Mouse (Mus musculus) megakaryocyte-erythroid progenitor cell, adult 5-6 weeks (primary cell): ENCODE results near the gene Dirc2. TPM values are rescaled to one million over a fixed set of nuclear protein-coding genes. Genes with fewer than 3 reads are reported as not detected.

Experiments
- ATAC-seq: replicated peaks from 2 replicates; pipeline ENCODE4 v1.8.0; 2016; ENCODE audit warnings: mild to moderate bottlenecking, inconsistent platforms; ENCODE audit not compliant: severe bottlenecking, poor library complexity, low FRiP score, low TSS enrichment
- total RNA-seq, 2 experiments: library from RNA; stranded (forward) in 1 of 2; stranded (reverse) in 1 of 2; fragments of 200-1000, 215-1000 nt in 1 of 2; fragments of >200 nt in 1 of 2; fragmentation: Nextera tagmentation in 1 of 2; gene quantifications; 2 replicates each; pipeline ENCODE4 v1.2.3; 2014 to 2017

Dirc2 gene
- total RNA-seq, 2 experiments from 2014 or later, result 1.2 to 2.1 TPM

GRCm38 (mm10) chr16:35703763-35704679, 65.1 kb downstream of the Dirc2 start:
- ATAC-seq, result no peak

DNA sequence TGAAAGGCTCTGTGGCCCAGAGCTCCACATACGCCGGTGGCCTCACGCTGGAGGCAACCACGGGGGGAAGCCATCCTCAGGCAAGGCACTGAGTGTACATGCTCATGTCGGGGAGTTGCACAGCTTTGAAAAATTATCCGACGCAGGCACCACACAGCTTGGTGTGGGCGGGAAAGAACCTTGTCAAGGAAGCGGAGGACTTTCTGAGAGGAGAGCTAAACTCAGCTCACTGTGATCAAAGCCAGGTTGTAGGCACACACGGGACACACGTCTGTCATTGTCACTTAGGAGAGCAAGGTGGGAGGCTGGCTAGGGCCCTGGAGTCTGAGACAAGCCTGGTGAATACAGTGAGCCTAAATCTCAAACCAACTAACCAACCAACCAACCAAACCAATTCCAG, 67.3 kb downstream of the Dirc2 start:
- no peak for ATAC-seq

- ATAC-seq, result no peak
Measured at GRCm38 (mm10) chr16:35696103-35696502, 73.1 kb downstream of the Dirc2 start.

DNA sequence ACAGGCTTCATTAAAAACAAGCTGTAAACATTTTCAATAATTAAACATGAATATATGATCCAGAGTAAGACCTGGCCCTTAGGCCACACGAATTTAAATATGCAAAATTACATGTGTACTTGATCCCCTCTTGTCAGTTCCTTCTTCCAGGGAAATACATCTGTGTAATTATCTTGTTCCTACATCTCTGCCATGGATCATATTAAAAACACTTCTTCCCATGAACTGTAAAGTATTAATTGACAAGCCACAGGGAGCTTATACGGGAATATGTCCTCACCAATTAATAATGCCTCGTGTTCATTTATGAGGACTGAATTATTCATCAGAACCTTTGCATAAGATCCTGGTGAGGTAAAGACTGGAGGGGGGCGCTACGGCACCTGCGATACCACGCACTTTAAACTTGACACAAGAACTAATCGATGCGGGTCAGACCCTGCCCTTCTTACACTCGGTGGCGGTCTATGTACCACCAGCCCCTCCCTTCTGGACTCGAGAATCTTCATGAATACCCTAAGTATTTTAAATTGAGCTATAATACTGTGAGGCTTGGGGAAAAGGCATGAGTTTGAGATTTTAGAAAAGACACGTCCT, 74.8 kb downstream of the Dirc2 start:
- ATAC-seq, result no peak

DNA sequence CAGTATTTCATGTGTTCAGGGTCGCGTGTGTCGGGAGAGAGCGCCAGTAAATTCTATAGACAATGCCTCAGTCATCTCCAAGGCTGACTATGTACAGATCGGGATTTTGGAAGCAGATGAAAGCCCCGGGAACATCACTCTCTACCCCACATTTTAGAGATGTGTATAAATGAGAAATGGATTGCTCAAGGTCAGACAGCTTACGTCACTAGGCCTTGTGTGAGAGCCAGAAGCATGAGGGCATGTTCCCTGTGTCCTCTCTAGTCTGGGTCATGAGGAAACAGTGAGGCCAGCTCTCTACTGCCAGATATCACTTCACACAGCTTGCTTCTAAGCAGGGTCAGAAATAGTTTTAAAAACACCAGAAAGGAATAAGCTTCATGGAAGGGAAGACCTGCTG, 77.5 kb downstream of the Dirc2 start:
- ATAC-seq, result no peak

GRCm38 (mm10) chr16:35686491-35686890, 82.7 kb downstream of the Dirc2 start:
- ATAC-seq, result no peak

DNA sequence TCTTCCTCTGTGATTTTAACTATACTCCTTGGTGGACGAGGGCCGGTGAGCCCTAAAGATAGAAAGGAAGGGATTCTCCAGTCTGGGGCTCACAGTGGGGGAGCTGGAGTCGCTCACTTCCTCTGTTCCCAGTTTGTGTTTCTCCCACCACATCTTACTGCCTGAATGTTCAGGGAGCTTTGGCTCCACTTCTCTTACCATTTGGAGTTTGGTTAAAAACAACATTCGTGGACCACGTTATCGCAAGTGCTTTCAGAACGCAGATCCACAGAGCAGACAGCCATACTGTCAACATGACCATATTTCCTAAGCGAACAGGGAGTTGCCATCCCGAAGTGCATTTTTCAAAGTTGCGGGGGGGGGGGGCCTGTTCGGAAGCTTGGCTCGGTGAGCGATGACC, 84.1 kb downstream of the Dirc2 start:
- ATAC-seq, result no peak

DNA sequence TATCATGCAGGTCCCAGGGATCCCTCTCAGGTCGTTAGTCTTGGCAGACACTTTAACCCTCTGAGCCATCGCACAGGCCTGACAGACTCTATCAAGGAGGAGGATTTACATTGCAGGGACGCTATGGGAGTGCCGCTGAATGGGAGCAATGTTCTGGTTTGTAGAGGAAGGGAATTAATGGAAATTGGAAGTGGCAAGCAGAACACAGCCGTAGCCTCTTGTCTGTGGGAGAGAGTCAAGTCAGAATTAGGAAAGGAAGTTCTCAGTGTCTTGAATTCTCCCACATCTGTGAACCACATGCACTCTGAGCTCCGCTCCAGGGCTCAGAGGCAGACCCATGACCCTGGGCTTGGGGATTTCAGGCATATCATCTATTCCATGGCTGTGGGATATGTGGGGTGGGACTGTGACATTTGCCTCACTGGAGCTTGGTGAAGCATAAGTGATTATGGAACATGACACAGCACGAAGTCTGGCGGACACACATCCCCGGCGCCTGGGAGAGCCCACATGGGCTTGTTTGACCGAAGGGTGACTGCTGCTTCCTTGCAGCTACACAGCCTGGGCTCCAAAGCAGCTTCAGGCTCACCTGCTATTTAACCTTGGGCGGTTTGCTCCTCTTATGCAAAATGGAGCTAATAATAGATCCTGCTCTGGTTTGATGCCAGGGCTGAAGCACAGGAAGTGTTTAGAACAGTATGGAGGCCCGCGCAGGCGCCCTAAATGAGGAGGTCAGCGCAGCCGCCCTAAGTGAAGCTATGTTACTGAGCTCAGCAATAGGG, 87.6 kb downstream of the Dirc2 start:
- ATAC-seq, result no peak

DNA sequence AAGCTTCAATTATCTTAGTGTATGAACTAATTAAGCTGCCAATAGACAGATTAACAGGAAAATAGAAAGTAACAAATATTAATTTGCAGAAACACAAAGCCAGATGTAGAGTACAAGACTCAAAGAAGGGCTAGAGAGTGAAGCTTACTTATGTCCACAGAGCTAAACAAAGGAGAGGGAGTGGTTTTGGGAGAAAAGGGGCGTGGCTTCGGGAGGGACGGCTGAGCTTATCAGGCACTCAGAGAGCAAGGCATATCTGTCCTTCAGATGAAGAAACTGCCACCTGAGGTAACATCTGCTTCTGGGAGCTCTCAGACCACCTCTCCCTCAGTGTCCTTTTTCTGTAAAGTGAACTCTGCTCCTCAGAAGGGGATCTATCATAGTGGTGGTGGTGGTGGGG, 90.7 kb downstream of the Dirc2 start:
- no peak for ATAC-seq

DNA sequence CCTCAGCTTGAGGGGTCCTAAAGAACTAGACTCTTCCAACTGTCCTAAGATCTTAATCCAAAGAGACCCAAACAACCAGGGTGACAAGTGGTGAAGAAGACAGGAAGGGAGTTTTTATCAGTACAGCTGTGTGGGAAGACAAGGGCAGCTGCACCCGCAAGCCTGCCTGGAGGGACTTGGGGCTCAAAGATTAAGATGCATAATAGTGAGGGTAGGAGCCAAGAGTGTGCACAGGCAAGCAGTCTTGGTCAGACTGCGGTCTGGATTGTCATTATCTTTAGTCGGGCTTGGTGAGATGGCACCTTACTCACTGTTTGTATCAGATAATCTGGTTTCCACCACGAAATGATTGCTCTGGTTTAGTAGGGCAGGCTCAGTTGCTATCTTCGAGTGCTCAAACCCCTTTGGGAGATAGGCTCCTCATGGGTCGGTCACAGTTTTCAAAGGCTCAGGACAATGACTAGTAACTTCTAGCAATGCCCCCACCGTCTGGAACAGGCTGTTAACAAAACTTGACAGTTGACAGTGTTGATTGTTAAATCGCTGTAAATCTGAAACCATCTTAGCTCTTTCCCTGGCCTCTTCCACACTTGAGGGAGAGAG, 91.5 kb downstream of the Dirc2 start:
- peak; percentile 96 for ATAC-seq

DNA sequence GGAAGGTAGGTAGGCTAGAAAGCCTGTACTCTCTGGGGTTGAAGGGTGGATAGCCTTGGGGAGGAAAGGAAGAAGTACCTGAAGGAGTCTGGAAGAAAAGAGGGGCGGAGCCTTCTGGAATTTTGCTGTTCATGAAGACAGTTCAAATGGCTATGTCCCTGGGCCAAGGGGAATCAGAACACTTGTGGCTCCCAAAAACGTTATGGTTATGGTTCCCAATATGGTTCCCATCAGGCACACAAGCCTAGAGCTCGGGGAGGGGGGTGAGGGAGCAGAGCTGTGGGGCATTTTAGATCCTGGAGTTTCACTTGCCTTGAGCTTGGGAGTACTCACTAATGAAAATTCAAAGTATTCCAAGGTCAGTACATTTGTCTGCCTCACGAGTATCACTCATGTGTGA, 104.3 kb downstream of the Dirc2 start:
- no peak for ATAC-seq

GRCm38 (mm10) chr16:35663831-35664414, 105.2 kb downstream of the Dirc2 start:
- ATAC-seq, result no peak

DNA sequence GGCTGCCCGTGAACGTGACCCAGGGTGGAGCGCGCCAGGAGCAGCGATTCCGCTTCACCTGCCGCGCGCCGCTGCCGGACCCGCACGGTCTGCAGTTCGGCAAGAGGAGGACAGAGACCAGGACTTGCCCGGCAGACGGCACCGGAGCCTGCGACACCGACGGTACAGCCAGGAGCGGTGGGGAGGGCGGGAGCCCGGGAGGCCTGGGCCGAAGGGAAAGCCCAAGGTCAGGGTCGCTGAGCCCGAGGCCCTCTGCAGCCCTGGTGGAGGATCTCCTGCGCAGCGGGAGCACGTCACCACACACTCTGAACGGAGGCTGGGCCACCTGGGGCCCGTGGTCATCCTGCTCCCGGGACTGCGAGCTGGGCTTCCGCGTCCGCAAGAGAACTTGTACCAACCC, 108.9 kb downstream of the Dirc2 start:
- no peak for ATAC-seq

DNA sequence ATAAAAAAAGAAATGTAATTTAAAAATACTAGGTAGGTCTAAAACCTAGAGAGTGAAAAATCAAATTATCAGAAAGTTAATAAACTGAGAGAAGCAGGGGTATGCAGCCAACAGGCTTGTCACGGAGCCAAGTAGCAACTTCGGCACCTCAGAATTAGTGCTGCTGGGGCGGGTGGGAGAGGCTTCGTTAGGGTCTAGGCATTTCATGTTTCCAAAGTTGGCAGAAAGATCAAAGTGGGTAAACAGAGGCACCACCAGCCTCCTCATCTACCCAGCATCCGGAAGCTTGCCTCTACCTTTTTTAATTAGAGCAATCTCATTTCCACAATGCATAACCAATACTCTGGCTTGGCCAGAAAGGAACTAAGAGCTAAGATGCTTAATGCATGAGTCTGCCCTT, 115.2 kb downstream of the Dirc2 start:
- ATAC-seq, result no peak

DNA sequence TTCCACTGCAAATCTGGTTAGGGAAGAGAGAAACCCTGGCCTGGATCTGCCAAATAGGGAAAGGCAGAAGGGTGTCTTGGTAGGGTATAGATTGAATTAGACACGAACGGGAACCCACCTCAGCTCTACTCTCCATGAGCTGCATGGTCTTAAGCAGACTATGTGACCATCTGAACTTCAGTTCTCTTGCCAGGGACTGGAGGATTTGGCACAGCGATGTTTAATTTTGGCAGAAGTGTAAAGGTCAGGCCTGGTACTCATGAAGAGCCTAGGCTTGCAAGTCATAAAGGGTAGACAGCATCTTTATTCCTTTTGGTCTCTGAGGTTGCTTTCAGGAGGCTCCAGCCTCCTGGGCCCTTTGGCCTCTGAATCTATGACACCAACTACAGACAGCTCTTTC, 116.5 kb downstream of the Dirc2 start:
- no peak for ATAC-seq

DNA sequence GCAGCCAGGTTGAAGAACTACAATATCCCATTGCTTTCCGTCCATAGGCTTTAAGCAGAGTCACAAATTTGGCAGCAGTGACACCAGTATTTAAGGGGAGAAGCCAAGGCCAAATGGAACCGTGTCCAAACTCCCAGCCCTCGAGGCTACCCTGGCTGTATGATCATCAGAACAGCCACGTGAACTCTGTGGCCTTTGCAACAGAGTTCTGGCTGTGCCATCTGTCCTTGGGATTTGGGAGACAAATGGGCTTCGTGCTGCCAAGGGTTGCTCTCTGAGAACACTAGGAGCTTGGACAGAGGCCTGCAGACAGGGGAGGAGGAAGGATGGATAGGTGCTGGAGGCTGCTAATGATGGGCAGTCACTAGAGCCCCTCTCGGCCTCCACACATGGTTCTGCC, 117.0 kb downstream of the Dirc2 start:
- no peak for ATAC-seq

DNA sequence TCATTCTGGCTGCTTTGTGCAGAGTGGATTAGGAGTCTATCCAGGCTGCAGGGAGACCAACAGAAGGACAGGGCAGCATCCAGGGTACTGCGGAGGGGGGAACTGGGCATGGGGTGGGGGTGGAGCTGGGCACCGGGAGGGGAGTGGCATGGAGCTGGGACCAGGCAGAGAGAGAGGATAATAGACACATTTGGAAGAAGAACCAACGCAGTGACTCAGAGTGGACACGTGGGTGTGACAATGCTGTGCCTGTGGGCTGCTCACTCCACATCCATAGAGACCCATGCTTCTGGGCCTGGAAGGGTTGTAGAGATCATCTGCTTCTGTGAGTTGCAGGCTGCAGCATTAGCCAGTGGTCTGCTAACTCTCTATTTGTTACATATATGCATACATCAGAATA, 120.3 kb downstream of the Dirc2 start:
- ATAC-seq, result no peak
